9 mouse cellular contexts compared by ENCODE assay signal in the genomic region with DNA sequence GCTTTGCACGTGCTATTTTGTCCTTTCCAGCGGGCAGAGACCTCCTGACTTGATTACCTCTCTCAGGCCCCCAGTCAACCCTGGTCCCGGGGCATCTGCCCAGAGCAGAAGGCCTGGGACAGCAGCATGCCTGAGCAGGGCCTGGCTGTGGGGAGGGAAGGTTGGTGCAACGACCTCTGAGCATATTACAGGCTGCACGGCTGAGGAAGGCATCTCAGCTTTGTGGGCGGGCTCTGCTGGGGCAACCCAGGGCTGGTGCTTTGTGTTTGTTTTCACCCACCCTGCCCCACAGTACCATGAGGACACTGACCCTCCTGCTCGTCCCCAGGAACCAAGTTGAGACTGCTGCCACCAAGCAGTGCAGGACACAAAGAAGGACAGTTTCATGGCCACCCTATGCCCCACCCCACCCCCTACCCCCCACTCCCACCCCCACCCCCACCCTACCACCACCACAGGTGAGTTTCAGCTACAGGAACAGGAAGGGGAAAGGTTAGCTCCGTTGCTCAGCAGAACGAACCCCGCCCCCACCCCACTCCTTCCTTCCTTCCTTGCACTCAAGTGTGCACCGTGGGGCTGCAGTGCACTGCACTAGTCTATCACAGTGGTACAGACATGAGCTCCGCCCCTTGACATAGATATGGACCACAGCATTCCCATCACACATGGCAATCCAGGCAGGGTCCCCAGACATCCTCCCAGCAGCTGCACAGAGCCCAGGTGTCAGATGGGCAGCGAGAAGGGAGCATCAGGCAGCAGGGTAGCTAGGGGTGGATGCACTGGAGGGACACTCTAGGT. TPM values are rescaled to one million over a fixed set of nuclear protein-coding genes. Genes with fewer than 3 reads are reported as not detected.
A peak's percentile ranks its signal among the peaks of the same experiment; 100 is the strongest.
DNase-seq lines count a peak whose midpoint lies in the region; ATAC-seq lines count a peak whose summit lies in the region.
"Had no signal": no experiment of that assay in that cellular context is flagged by ENCODE, and none has a peak within 500 bp of the region (broad histone marks: within the 10 kb centered on the region; RNA-seq: fewer than 3 reads in every experiment).

No protein-coding gene starts in this region.

- H3K36me3 ChIP-seq in hindbrain, embryonic 10.5 days = no peaks in the 10 kb centered on the region
- H3K36me3 ChIP-seq in hindbrain, embryonic 11.5 days (ENCODE audit: control insufficient read depth, insufficient read depth, low read length) = no peaks in the 10 kb centered on the region
- H3K36me3 ChIP-seq in heart, embryonic 16.5 days (ENCODE audit: control insufficient read depth, insufficient read depth) = no peaks in the 10 kb centered on the region

- H3K4me2 ChIP-seq in hindbrain, embryonic 11.5 days (replicated peaks; ENCODE audit: low read depth, low read length) = no peak overlapping the region
- no peak overlapping the region for H3K4me2 ChIP-seq in heart, embryonic 16.5 days (ENCODE audit: low read depth, low read length)

- DNase-seq in hindbrain, embryonic 10.5 days (ENCODE audit: low spot score) = no peak
- no peak for DNase-seq in hindbrain, embryonic 11.5 days (ENCODE audit: low spot score)
- peak; percentile 53 for DNase-seq in ES-CJ7 (ENCODE audit: low read depth, low spot score)
- peak; percentile 63 to 65 for DNase-seq in spleen, adult 18-20 months
- DNase-seq in cerebellum, postnatal 10 days = no peak
- DNase-seq in cerebellum, postnatal 4 days (ENCODE audit: low spot score in 2 of 2) = no peak
- DNase-seq: left cerebral cortex, postnatal 4 days had no signal

- peak overlapping the region; percentile 67 for H3K27ac ChIP-seq in hindbrain, embryonic 10.5 days
- H3K27ac ChIP-seq in hindbrain, embryonic 11.5 days (ENCODE audit: low read depth, low read length) = no peak overlapping the region
- H3K27ac ChIP-seq in heart, embryonic 16.5 days (ENCODE audit: low read length) = peak overlapping the region; percentile 53

- peaks cover 56% of the 10 kb centered on the region for H3K4me1 ChIP-seq in hindbrain, embryonic 10.5 days (replicated peaks)
- H3K4me1 ChIP-seq in hindbrain, embryonic 11.5 days (replicated peaks; ENCODE audit: control insufficient read depth, insufficient read depth, low read length) = peaks cover 6% of the 10 kb centered on the region
- H3K4me1 ChIP-seq in heart, embryonic 16.5 days (ENCODE audit: control insufficient read depth, insufficient read depth, low read length) = peaks cover 13% of the 10 kb centered on the region

- H3K9me3 ChIP-seq in hindbrain, embryonic 10.5 days = no peaks in the 10 kb centered on the region
- H3K9me3 ChIP-seq in hindbrain, embryonic 11.5 days (ENCODE audit: control insufficient read depth, low read length) = no peaks in the 10 kb centered on the region
- no peaks in the 10 kb centered on the region for H3K9me3 ChIP-seq in heart, embryonic 16.5 days (replicated peaks; ENCODE audit: control insufficient read depth, low read length)

- H3K27me3 ChIP-seq in hindbrain, embryonic 10.5 days (ENCODE audit: insufficient read depth, poor library complexity, severe bottlenecking) = no peaks in the 10 kb centered on the region
- H3K27me3 ChIP-seq in hindbrain, embryonic 11.5 days (ENCODE audit: control insufficient read depth, insufficient read depth, low read length) = no peaks in the 10 kb centered on the region
- H3K27me3 ChIP-seq in heart, embryonic 16.5 days (ENCODE audit: control insufficient read depth, insufficient read depth, low read length) = no peaks in the 10 kb centered on the region

- WGBS in hindbrain, embryonic 10.5 days = 43% methylated on average over 13 of the region's 13 CpGs
- 30% methylated on average over 10 of the region's 13 CpGs for WGBS in hindbrain, embryonic 11.5 days
- WGBS in heart, embryonic 16.5 days = 45% methylated on average over 13 of the region's 13 CpGs

- ATAC-seq in hindbrain, embryonic 11.5 days (ENCODE audit: low FRiP score) = no peak
- peak; percentile 34 for ATAC-seq in heart, embryonic 16.5 days (replicated peaks; ENCODE audit: extremely low read depth, insufficient read depth, low FRiP score)
- ATAC-seq in erythroblast, adult 5-6 weeks (replicated peaks; ENCODE audit: low FRiP score, poor library complexity, severe bottlenecking) = no peak

- no peak overlapping the region for H3K4me3 ChIP-seq in hindbrain, embryonic 10.5 days
- no peak overlapping the region for H3K4me3 ChIP-seq in hindbrain, embryonic 11.5 days (ENCODE audit: low read depth, low read length)
- no peak overlapping the region for H3K4me3 ChIP-seq in heart, embryonic 16.5 days (ENCODE audit: low read length)

- no peak overlapping the region for H3K9ac ChIP-seq in hindbrain, embryonic 11.5 days (ENCODE audit: low read depth, low read length)
- H3K9ac ChIP-seq in heart, embryonic 16.5 days (ENCODE audit: low read length) = peak overlapping the region; percentile 47; the same call in 1 of the 2 replicates

RNA-seq across cellular contexts. Expression of gene Sik1, which starts 34.3 kb away (rescaled TPM):
- polyA plus RNA-seq in hindbrain, embryonic 10.5 days (2016; fragmentation: Nextera tagmentation; extraction: Ambion mirVana) = 14.0 and 14.3 TPM in 2 replicates
- 12.9 and 17.9 TPM in 2 replicates for polyA plus RNA-seq in hindbrain, embryonic 11.5 days (2014; fragmentation: Nextera tagmentation; extraction: Ambion mirVana)
- polyA plus RNA-seq in heart, embryonic 16.5 days (2015; fragmentation: Nextera tagmentation; extraction: Ambion mirVana) = 13.0 and 18.6 TPM in 2 replicates
- 1.5 and 4.2 TPM in 2 replicates for total RNA-seq in erythroblast, adult 5-6 weeks (2015; ENCODE audit: low replicate concordance)
- total RNA-seq in erythroblast, adult 5-6 weeks (2017; ENCODE audit: low replicate concordance) = 2.8 and 3.5 TPM in 2 replicates

Comparison
In these comparisons a context has a peak if more than half of its experiments do, and no peak if none do; other contexts are left out.
1. DNase-seq: peak in ES-CJ7 (single experiment) and spleen, adult 18-20 months (2 of 2); none in hindbrain, embryonic 10.5 days (single experiment), hindbrain, embryonic 11.5 days (single experiment), cerebellum, postnatal 10 days (0 of 2) and cerebellum, postnatal 4 days (0 of 2).